Mouse (Mus musculus): ENCODE results near the gene Atf7. TPM values are rescaled to one million over a fixed set of nuclear protein-coding genes. Genes with fewer than 3 reads are reported as not detected.
"Not testable (repeated sequence)": the region's sequence is repeated elsewhere in the genome, so short reads cannot be mapped to it uniquely, and the experiment has no call there.

Gene Atf7
- polyA plus RNA-seq, 1 experiment, result 44.1 TPM

DNA sequence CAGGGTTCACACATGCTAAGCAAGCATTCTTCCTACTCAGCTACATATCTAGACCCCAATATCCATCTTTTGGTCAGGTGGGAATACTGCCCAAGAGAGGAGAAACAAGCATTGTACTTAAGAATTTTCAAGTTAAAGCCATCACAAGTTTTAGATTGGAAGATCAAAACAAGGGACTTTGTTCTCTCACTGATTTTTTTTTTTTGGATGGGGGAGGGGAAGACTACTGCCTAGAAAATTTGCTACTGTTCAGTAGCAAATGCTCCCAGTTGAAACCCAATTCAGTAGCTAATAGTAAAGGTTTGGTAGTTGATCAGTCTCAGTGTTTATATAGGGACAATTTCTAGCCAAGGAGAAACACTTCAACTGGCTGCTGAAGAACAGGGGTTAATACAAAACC, 2.7 kb downstream of the Atf7 start:
- DNase-seq (ENCODE audit: extremely low spot score in 1 of 2, low spot score in 1 of 2), result no peak

DNA sequence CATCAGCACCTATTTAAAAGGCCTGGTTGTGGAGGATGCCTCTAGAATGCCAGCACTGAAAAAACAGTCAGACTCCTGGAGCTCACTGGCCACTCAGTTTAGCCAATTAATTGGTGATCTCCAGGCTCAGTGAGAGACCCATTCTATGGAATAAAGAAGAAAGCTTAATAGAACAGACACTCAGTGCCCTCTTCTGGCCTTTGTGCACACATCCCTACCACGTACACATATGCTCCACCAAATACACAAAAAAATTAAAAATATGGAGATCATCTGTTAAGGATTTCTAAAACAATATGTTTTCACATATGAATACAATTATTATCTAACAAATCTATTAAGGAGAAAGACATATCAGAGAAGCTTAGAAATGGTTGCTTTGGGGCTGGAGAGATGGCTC, 4.5 kb downstream of the Atf7 start:
- DNase-seq (ENCODE audit: extremely low spot score in 1 of 2, low spot score in 1 of 2), result no peak

DNA sequence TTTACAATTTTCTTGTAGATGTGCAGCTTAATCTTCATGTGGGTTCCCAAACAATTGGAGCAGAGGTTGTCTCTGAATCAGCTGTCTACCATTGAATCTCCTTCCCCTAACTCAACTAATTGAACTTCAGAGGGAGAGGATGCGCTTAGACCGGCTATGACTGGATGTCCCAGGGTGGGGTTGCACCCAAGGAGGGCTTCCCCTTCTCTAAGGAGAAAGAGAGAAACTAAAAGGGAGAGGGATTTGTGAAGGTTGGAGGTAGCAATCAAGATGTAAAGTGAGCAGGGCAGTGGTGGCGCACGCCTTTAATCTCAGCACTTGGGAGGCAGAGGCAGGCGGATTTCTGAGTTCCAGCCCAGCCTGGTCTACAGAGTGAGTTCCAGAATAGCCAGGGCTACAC, 5.8 kb downstream of the Atf7 start:
- DNase-seq (ENCODE audit: extremely low spot score in 1 of 2, low spot score in 1 of 2), result no peak

DNA sequence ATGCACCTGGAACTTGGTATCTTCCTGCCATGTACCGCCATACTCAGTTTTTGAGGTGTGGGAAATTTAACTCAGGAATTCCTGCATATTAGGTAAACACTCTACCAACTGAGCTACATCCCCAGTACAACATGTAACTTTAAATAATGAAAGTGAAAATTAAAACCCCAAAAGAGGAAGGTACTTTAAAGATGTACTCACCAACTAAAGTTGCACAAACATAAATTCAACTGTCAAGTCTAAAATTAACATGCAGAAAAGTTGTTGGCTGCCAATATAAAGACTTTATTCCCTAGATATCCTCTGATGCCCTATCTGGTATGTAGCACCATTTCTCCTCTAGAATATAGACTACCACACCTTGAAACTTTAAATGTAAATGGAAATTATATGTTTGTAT, 7.6 kb downstream of the Atf7 start:
- no peak for DNase-seq (ENCODE audit: extremely low spot score in 1 of 2, low spot score in 1 of 2)

DNA sequence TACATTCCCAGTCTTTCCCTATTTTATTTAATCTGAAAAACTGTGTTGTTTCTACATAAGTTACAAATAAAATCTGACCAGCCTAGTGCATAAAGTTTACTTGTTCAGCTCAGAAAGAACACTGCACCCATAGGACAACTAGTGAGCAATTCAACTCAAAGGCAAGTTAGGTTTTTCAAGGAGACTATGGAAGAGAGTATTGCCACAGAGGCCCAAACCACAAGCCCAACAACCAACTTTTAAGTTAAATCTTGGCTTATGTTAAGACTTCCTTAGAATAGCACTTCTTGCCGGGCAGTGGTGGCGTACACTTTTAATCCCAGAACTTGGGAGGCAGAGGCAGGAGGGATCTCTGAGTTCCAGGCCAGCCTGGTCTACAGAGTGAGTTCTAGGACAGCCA, 9.1 kb downstream of the Atf7 start:
- no peak for DNase-seq (ENCODE audit: extremely low spot score in 1 of 2, low spot score in 1 of 2)

DNA sequence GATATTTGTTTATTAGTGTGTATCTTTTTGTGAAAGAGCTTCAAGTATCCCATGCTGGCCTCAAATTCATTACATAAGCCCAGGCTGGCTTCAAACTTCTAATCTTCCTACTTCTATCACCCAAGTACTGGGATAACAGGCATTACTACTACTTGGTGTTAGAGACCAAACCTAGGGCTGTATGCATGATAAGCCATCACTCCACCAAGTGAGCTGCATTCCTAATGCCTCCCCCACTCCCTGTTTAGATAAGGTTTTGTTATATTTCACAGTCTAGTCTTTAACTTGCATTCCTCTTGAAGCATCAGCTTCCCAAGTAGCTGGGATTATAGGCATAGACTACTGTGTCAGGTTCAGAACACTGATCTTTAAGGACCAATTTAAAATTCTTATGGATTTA, 11.0 kb downstream of the Atf7 start:
- no peak for DNase-seq (ENCODE audit: extremely low spot score in 1 of 2, low spot score in 1 of 2)

DNA sequence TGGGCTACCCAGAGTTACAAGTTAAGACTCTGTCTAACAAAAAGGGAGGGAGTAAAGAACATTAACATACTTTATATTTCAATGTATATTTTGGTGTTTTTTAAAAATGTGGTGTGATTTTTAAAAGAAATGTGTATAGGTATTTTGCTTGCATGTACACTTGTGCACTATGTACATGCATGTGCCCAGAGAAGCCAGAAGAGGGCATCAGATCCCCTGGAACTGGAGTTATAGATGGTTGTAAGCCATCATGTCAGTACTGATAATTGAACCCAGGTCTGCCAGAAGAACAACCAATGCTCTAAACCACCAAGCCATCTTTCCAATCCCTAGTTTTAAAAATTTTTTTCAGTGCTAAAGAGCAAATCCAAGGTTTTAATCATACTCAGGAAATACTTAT, 12.3 kb downstream of the Atf7 start:
- no peak for DNase-seq (ENCODE audit: extremely low spot score in 1 of 2, low spot score in 1 of 2)

DNA sequence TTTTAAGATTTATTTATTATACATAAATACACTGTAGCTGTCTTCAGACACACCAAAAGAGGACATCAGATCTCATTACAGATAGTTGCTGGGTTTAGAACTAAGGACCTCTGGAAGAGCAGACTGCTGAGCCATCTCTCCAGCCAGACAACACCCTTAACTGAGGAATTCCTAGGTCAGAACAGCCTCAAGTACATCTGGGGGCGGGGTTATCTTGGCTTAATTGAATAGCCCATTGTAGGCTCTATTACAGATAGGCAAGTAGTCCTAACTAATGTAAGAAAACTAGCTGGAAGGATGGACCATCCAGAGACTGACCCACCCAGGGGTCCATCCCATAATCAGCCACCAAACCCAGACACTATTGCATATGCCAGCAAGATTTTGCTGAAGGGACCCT, 16.7 kb downstream of the Atf7 start:
- not testable (repeated sequence) for DNase-seq (ENCODE audit: extremely low spot score in 1 of 2, low spot score in 1 of 2)

DNA sequence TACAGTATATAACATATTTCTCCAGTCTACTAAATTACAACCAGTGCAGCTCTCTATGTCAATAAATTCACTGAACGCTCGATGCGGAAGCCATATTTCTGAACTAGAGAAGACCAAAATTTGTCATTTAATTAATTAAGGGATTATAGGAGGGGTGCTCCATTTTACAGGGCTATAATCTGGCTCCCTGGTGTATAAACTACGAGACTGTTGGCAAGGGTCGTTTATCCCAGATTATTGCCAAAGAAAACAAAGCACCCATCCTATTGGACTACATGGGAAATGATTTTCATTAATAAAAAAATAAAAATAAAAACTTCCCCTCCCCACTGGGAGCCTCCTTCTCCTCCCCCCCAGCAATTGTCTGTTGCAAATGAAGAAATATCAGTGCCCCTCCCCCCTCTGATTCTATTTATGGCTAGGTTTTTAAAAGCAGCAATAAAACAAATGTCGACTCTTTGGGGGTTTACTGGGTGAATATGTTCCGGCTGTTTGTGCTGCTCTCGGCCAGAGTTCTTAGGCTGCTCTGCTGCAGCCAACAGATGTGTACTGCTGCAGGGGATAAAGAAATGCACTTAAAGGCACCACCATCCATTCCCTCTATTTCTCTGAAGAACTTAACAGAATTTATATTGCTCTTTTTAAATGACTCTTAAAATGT, 31.1 kb downstream of the Atf7 start:
- DNase-seq (ENCODE audit: extremely low spot score in 1 of 2, low spot score in 1 of 2), result no peak

DNA sequence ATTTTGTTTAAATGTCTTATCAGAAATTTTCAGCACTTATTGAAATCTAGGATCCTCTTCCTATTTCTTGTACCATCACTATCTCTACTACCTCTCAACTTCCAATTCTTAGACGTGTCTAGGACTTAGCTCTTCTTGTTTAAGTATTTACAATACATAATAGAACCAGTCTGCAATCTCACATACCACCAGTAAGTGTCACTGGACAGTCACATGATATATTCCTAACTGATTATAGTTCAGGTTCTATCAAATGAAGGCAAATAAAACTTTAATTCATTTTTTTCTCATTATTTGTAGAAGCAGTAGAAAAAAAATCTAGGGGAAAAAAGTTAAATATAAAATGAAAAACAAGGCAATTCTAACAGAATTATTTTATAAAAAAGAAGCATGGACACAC, 32.6 kb downstream of the Atf7 start:
- no peak for DNase-seq (ENCODE audit: extremely low spot score in 1 of 2, low spot score in 1 of 2)

DNA sequence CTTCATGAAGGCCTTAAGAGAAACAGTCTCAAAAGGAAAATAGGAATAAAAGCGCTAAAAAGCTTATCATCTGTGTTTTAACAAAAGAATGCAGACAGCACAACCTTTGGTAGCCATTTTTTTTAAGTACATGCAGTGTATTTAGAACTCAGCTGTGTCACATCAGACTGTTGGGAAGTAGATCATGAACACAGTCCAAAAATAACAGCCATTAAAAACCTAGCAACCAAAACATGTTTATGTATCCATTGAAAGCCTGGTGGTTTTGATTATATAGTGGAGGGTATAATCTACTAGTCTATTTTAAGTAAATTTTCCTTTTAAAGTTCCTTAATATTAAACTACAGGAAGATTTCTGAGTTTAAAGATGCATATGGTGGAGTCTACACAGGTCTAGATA, 34.7 kb downstream of the Atf7 start:
- no peak for DNase-seq (ENCODE audit: extremely low spot score in 1 of 2, low spot score in 1 of 2)

DNA sequence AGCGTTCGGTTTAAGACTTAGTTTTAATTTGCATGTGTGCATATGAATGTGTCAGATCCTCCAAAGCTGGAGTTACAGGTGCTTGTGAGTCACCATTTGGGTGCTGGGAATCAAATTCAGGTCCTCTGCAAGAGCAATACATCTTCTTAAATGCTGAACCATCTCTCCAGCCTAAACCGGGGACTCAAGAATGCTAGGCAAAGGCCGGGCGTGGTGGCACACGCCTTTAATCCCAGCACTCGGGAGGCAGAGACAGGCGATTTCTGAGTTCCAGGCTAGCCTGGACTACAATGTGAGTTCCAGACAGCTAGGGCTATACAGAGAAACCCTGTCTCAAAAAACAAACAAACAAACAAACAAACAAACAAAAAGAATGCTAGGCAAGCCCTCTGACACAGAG, 35.4 kb downstream of the Atf7 start:
- no peak for DNase-seq (ENCODE audit: extremely low spot score in 1 of 2, low spot score in 1 of 2)

DNA sequence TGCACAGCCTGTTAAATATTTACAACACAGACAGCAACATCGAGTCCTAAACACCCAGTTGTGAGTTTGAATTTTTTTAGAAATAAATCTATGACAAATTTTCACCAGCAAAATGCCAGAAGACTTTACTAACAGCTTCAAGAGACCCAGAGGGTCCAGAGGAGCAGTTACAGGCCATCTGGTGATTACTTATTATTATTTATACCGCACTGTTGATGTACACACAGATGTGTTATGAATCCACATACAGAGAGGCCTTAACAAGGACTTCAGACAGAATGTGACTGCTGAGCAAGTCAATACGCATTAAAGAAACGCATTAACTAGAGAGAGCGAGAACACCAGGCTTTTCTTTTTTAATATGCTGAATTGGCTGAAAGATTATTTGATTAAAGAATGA, 39.8 kb downstream of the Atf7 start:
- no peak for DNase-seq (ENCODE audit: extremely low spot score in 1 of 2, low spot score in 1 of 2)

DNA sequence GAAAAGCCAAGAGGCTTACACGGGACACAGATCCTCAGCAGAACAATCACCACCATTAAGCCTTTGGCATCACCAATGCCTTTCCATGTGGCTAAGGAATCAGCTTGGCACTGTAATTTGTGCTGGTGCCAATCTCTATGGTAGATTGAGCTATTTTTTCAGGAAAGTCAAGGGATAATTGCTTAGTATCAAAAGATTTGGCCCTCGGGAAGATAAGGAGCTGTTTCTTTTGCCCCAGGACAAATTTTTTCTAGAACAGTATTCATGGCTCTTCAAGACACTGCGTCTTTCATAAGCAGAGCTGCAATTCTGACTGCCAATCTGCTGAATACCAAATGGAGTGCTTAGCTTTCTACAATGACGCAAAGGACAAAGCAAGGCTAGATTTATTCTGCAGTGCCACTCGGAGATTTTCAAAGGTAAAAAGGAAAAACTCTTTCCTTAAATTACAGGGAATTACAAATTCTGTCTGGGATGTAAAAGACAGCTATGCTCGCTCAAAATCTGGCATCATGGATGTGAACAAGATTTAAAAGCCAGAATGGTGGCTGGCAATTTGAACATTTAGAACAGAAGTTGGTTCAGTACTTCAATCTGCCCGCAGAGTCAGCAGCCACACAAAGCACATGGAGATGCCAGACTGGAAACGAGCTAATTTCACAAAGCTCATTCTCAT, 41.4 kb downstream of the Atf7 start:
- peak; percentile 34 to 63 for DNase-seq (ENCODE audit: extremely low spot score in 1 of 2, low spot score in 1 of 2)

DNA sequence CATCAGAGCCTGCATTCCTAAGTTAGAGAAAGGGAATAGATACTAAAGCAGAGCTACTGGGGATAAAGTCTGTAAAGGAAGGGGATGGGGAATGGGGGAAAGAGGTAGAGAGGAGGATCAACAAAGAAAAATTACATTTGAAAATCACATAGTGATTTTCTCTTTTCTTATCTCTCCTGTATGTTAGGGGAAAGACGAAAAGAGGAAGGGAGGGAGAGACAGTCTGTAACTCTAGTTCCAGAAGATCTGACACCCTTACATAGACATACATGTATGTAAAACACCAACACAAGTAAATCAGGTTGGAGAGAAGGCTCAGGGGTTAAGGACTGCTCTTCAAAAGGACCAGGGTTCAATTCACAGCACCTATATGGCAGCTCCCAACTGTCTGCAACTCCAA, 44.1 kb downstream of the Atf7 start:
- no peak for DNase-seq (ENCODE audit: extremely low spot score in 1 of 2, low spot score in 1 of 2)

DNA sequence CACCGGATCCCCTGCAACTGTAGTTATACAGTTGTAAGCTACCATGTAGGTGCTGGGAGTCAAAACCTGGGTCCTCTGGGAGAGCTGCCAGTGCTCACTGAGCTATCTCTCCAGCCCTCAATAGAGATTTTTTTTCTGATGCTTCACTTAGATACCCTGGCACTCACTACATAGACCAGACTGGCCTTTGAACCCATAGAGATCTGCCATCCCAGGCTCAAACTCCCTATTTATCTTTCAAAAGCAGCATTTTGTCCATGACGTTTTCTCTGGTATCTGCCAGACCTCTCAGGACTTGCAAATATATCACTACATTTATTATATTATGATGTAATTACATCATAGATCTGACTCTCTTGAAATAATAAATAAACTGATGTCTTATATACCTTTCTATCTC, 46.9 kb downstream of the Atf7 start:
- no peak for DNase-seq (ENCODE audit: extremely low spot score in 1 of 2, low spot score in 1 of 2)

DNA sequence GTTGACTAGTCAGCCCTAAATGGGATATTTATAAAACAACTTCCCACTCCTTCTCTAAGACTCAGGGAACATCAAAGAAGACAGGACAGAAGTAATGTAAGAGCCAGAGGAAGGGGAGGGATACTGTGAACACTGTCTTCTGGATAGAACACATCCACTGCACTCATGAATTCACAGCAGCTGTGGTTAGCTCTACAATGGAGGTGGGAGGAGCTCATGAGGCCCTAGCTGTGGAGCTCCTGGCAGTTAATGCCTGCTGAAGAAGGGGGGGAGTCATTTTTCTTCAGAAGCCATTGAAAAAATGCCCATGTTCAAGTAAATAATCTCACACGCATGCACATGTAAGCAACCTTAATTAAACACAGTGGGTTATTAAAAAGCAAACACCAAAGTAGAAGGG, 48.3 kb downstream of the Atf7 start:
- DNase-seq (ENCODE audit: extremely low spot score in 1 of 2, low spot score in 1 of 2), result no peak

DNA sequence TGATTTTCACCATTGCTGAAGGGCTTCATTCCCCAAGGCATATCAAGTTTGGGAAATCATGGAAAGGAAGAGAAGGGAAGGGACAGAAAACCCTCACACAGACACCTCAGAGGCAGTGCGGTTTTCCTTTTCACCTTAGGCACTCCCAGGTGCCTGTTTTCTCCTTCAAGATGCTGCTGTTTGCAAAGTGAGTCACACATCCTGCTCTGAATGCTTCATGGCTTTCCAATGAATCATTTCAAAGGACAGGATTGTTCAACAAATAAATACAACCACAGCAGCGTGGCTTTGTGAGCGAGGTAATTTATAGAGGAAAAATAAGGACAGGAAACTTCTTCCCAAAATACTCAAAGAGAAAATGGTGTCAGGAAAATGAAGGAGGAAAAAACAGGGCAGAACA, 53.2 kb downstream of the Atf7 start:
- no peak for DNase-seq (ENCODE audit: extremely low spot score in 1 of 2, low spot score in 1 of 2)

DNA sequence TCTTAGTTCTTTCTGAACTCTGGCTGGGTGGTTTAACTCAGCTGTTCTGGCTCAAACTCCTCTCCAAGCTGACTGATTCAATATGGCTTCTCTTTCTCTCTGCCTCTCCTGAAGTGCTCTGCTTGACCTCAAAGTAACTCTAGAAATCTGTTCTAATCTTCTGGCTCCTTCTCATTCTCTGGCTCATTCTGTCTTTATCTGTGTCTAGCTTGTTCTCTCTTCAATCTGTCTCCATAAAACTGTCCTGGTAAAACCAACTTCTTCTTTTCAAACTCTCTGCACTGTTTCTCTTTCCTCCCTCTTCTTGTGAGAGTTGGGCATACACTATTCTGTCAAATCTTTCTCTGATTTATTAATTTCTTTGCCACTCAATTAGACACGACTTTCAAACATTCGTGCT, 57.4 kb downstream of the Atf7 start:
- no peak for DNase-seq (ENCODE audit: extremely low spot score in 1 of 2, low spot score in 1 of 2)

DNA sequence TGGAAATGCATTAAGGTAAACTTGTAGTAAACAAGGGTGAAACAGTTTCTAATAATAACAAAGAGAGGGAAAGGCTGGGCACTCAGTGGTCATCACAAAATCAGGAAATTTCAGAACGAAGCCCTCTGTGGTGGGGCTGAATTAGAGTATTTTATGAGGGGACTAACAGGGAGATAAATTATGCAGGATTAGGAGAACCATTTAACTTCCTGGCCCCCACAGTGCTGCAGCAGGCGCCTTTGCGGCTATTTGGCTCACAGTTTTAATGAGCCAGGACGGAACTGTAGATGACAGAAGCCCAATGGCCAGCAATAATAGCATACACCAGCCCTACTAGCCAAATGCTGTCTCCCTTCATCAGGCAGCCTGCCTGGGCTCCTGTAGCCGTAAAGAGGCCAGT, 61.6 kb downstream of the Atf7 start:
- no peak for DNase-seq (ENCODE audit: extremely low spot score in 1 of 2, low spot score in 1 of 2)

DNA sequence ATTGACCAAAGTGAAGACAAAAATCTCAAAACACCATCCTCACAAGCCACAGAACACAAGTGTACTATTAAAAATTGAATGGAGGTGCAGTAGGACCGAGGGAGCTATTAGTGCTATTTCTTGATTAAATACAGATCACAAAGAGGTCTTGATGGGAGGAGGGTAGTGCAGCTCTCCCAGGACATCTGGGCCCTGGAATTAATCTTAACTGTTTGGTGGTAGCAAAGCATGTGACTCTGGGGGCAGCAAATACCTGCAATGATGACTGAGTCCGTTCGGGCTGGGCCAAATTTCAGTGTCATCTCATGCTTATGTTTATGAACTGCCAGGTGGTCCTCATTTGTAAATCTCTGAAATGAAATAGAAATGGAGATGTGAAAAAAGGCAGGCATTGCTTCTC, 62.2 kb downstream of the Atf7 start:
- no peak for DNase-seq (ENCODE audit: extremely low spot score in 1 of 2, low spot score in 1 of 2)

DNA sequence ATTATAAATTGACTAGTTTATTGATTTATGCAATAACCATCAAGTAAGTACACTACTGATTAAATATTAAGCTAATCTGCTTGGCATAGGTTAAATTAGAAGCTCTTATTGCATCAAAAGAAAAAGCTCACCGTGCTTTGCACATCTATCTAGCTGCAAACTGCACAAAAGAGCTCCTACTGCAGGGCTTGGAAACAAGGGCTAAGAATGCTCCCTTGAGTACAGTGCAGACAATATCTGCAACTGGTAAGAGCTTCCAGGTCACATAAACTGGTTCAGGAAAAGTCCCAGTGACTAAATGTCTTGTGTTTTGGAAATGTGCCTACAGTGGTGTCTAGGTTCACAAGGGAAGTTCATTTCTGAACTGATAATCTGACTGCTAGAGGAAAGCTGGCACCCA, 62.8 kb downstream of the Atf7 start:
- DNase-seq (ENCODE audit: extremely low spot score in 1 of 2, low spot score in 1 of 2), result no peak

DNA sequence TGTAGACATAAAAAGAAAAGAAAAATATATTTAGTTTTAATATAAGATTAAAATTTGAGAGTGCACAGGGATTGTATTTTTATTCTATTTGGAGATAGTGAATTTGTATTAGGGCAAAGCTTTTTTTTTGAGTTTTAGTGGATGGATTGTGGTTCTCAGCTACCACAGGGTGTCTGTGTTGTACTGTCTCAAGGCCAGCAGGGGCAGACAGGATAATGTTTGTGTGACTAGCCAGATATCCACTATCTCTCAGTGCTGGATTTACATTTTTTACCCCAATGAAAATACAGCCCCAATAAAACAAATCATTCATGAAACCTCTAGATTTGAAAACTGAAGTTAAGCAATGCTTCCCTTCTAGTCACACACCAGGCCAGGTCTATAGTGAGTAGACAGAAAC, 67.7 kb downstream of the Atf7 start:
- peak in 1 of 2 experiments; percentile 23 for DNase-seq (ENCODE audit: extremely low spot score in 1 of 2, low spot score in 1 of 2)

Data from frontal cortex, adult 2 months (tissue).